Mouse (Mus musculus) kidney, adult 2 months (tissue): ENCODE measurements around the gene Iscu.

Source experiments
- CTCF ChIP-seq: fragments of 200-500 bp; conservative IDR thresholded peaks from 2 replicates; pipeline ENCODE4 v1.5.1; 2011; ENCODE audit warnings: low read depth, mild to moderate bottlenecking, control low read depth, low read length, moderate library complexity, mixed read lengths; ENCODE audit not compliant: insufficient read depth, insufficient read length
- POLR2A ChIP-seq: fragments of 200-500 bp; IDR thresholded peaks from one replicate; pipeline ENCODE4 v1.6.1; 2011; ENCODE audit warnings: low read depth, low read length, control low read depth

DNA sequence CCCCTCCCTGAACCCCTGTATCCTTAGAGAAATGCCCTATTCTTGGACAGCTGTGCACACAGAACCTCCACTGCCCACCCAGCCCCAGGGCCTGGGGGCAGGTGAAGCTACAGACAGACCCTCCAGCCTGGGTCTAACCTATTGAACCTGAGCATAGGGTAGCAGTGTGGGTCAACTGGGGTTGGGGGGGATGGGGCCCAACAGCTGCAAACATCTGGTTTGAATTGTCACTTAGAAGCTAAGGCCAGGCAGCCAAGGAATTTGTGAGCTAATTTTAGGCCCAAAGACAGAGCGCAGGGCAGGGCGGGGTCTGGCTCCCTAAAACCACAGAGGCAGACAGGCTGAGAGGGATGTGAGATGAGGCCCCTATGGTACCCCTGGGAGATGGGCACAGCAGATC lies 35.6 kb downstream of the Iscu start:
- no peak for TF ChIP-seq CTCF
- TF ChIP-seq POLR2A: no peak
